Mouse (Mus musculus) ovary, adult 18-20 months (tissue): ENCODE measurements around the gene Nell1.

ENCODE experiments used
- DNase-seq: peaks from one replicate; pipeline ENCODE4 v3.0.0; 2022; ENCODE audit warnings: low spot score, mixed read lengths

Gene Nell1

DNA sequence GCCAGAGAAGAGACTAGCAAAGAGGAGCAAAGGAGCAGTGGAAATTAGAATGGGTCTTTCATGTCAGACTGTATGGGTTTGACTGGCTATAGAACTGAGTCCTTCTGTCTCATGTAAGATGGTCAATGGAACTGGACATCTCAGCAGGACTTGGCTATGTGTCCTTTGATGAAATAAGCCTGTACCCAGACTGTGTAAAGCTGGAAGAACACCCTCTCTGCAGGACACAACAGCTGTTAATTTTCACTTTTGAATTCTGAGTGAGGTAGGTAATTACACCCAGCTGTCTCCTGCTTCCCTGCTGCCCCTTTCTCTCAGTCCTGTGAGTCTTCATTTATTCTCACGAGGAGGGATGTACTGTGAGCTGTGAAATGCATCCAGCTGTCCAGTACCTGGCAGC lies 895.5 kb downstream of the Nell1 start:
- no peak for DNase-seq

DNA sequence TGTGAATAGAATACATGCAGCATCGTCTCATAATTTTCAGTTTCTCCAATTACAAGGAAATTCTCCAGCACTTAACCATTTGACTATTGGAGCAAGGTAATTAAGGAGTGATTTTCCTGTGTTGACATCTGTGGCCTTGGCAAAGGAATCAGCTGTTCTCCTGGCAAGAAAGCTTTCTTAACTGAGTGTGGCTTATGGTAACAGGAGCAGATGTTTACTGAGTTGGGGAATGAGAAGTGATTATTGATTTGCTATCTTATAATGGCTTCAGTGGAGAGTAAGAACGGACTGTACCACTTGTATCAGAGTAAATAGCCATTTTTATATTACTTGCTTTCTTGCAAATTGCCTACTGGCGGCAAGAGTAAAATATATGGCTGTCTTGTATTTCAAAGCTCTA lies 913.0 kb downstream of the Nell1 start:
- no peak for DNase-seq

DNA sequence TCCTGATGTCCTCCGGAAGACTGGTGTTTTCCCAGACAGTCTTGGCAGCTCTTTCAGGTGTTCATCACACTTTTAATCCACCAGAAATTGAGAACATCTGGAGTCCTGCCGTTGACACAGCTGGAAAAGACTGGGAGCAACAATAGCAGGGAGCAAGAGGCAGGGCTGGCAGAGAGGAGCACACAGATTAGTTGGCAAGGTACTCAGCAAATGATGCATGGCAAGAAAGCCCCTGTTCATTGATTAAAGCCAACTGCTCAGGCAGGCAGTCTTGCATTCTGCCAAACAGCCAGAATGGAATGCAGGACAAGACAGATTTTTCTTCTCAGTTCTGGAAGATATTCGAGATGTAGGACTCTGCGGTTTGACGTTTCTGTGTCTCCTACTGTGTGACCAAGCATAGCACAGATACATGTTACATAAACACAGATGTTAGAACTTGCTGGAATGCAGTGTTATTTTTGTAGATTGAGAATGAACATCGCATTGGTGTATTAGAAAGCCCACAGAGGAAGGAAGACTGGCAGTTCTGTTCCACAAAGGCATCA lies 925.0 kb downstream of the Nell1 start:
- DNase-seq, result no peak
